Mouse (Mus musculus): ENCODE measurements around the gene CN725425. TPM values are rescaled to one million over a fixed set of nuclear protein-coding genes. Genes with fewer than 3 reads are reported as not detected.
A peak's percentile ranks its signal among the peaks of the same experiment; 100 is the strongest.

Gene CN725425
- total RNA-seq, 2 experiments from 2014 or later = 0.42 to 0.62 TPM

DNA sequence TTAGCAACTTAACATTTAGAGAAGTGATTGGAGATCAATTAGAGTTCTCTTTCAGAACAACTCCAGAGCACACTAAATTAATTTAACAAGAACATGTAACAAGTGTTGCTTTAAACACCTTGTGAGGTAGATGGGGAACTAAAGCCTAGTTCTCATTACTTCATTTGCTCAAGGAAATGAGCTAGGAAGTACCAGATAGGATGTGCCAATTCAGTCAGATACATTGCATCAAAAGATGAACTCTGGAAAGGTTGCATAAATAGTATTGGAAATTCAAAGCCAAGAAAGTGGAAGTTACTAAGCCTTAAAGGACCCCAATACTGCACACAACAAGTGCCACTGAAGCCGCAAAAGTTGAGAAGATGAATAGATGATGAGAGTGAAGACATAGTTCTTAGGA, 3.2 kb downstream of the CN725425 start:
- intact Hi-C loops (cut with DNase I) = no loop called here

GRCm38 (mm10) chr15:91203521-91203920, 4.2 kb downstream of the CN725425 start:
- intact Hi-C loops (cut with DNase I) = no loop called here
- DNase-seq (ENCODE audit: low spot score) = no peak

More for the DNA sequence above, 3.2 kb downstream of the CN725425 start:
- no peak for DNase-seq (ENCODE audit: low spot score)

DNA sequence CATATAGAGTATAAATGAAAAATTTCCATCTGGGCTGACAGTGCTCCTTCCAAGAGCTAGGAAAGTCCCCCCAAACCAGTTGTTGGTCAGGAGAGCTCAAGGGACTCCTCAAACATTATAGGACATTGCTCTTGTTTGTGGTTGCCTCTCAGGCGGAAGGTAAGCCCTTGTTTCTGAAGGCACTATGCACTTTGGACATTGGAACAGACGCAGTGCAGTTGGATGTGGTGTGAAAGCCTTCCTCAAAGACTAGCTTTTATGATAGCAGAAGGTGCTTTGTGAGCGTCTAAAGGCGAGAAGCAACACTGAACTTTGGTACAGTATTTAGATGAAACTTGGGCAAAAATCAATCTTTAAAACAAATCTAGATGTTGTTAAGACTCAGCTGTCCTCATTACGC, 7.2 kb downstream of the CN725425 start:
- no peak for DNase-seq (ENCODE audit: low spot score)
- intact Hi-C loops (cut with DNase I) = no loop called here

DNA sequence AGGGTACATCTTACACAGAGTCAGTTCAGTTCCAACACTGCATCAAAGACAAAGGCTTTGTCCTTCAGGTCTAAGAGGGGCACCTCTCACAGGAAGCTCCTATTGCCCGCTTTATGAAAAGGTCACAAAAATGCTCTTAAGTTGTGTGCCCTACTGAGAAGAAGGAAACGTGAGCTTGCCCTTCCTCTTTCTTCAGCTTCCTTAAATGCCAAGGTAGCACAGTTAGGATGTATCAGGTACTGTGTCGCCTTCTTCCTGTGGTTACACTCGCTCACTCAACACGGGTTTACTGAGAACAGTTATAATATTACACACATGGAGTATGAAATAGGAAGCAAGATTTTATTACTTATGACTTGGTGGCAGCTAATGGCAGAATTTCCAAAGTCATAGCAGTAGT, 38.0 kb downstream of the CN725425 start:
- intact Hi-C loops (cut with DNase I) = no loop called here
- no peak for DNase-seq (ENCODE audit: low spot score)

DNA sequence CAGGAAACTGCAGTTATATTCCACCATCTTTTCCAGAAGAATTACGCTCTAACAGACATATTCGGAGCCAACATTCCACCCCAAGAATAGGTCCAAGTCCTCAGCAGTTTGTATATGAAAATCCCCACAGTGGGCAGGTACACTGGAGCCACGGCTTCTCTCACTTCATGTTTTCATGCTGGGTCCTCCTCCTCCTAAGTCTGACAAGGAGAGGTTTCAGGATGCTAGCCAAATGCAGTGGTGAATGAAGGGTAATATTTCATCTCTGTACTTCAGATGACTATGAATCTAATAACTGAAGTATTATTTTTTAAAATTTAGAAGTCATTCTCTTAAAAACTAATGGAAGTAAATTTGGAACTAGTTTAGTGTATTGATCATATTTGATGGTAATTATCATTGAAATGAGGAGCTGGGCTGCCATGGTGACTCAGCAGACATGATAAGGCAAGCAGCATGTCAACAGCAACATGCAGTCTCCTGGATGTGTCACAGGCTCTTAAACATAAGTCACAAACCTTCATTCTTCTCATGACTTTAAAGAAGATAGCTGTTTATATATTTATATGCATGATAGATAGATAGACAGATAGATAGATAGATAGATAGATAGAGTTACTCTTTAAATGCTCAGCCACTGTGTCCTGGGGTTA, 41.5 kb downstream of the CN725425 start:
- no peak for DNase-seq (ENCODE audit: low spot score)
- intact Hi-C loops (cut with DNase I) = no loop called here

DNA sequence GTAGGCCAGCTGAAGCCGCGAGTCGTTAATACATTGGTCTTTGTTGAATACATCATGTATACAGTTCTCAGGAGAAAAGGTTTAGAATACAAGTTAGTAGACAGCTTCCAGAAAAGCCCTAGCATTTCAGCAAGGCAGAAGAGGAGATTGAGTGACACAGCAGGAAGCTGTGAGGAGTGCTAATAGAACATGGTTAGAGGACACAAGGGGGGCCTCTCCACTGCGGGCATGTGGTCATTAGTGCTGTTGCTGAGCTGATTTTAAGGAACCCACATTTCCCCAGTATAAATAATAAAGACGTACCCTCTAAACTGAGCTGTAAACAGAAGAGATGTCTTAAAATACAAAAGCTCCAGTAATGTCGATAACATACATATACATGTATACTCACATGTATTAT, 51.5 kb downstream of the CN725425 start:
- intact Hi-C loops (cut with DNase I) = no loop called here

GRCm38 (mm10) chr15:91251544-91252408, 52.5 kb downstream of the CN725425 start:
- DNase-seq (ENCODE audit: low spot score) = no peak
- intact Hi-C loops (cut with DNase I) = no loop called here

More for the DNA sequence above, 51.5 kb downstream of the CN725425 start:
- DNase-seq (ENCODE audit: low spot score) = no peak

- DNase-seq (ENCODE audit: low spot score) = no peak
- intact Hi-C loops (cut with DNase I) = no loop called here
Measured at GRCm38 (mm10) chr15:91252956-91253355, 53.7 kb downstream of the CN725425 start.

DNA sequence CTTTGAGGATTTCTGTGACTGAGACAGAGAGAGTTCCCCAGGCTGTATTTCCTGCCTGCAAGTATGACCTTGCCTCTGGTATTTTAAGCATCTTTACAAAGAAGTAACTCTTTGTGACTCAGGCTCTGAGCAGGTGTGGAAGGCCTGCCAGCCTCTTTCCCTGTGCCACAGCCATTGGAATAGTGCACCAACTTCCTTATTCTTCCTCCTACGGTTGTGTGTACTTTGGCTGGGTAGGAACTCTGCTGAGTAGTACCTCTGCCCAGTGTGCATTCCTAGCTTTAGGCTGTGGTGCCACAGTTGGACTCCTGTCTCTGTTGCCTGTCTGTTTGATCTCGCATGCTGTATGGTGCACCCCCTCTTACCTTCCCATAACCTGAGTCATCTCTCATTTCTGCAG, 56.0 kb downstream of the CN725425 start:
- no peak for DNase-seq (ENCODE audit: low spot score)
- intact Hi-C loops (cut with DNase I) = no loop called here

GRCm38 (mm10) chr15:91257140-91257539, 57.8 kb downstream of the CN725425 start:
- no peak for DNase-seq (ENCODE audit: low spot score)
- intact Hi-C loops (cut with DNase I) = no loop called here

- intact Hi-C loops (cut with DNase I) = no loop called here
- no peak for DNase-seq (ENCODE audit: low spot score)
Measured at GRCm38 (mm10) chr15:91260578-91260977, 61.3 kb downstream of the CN725425 start.

GRCm38 (mm10) chr15:91263926-91264325, 64.6 kb downstream of the CN725425 start:
- DNase-seq (ENCODE audit: low spot score) = no peak
- intact Hi-C loops (cut with DNase I) = no loop called here

DNA sequence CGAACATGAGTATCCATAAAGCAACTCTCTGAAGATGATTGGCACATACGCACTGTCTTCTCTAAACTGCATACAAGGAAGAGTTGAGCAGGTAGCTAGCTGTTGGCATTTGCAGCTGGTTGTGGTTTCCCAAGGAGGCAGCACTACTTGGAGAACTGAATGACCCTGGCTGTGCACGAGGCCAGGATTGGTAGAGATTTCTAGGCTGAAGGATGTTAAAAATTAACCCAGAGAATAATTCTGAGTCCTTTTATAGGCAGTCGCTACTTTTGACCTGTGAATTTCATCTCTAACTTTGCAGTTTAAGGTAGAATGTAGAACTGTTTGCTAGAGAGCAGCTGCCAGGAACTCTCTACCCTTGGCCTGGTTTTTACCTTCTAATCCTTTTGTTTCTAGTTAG, 69.2 kb downstream of the CN725425 start:
- intact Hi-C loops (cut with DNase I) = no loop called here
- DNase-seq (ENCODE audit: low spot score) = no peak

DNA sequence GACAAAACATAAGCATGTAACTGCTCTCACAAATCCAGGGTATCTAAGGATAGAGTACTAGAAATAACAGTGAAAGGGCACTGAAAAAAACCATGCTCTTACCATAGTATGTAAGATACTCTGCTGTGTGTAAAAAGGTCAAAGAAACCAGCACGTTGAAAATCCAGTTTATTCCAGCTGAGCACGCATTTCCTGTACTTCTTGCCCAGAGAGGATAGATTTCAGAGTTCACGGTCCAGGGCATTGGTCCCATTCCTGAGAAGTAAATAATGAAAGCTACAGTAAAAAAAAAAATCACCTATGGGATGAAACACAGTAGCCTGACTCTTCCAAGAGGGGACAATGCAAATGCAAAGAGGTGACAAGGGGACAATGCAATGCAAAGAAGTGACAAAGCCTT, 76.7 kb downstream of the CN725425 start:
- intact Hi-C loops (cut with DNase I) = no loop called here
- no peak for DNase-seq (ENCODE audit: low spot score)

DNA sequence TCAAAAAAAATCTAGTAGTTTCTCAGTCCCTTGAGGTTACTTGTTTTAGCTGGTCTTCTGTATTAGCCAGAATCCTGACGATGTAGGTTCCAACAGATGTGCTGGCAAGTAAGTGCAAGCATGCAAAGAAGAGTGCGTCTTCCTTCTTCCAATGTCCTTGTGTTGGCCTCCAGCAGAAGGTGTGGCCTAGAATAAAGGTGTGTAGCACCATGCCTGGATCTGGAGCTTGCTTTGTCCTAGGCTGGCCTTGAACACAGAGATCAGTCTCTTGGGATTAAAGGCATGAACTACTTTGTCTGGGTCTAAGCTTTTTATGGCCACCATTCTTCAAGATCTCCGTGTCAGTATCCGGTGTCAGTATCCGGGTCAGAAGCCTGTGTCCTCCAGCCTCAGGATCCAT, 80.3 kb downstream of the CN725425 start:
- intact Hi-C loops (cut with DNase I) = no loop called here
- no peak for DNase-seq (ENCODE audit: low spot score)

DNA sequence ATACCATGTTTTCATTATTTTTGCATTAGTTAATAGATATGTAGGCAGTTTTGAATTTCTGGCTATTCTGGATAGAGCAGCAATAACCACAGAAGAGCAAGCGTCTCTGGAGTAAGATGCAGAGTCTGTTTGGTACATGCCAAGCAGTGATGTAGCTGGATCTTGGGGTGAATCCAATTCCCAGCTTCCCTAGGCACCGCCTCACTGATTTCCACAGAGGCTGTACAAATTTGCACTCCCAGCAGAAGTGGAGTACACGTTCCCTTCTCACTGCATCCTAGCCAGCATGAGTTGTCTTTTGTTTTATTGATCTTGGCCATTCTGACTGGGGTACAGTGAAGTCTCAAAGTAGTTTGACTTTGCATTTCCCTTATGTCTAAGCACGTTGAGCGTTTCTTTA, 82.2 kb downstream of the CN725425 start:
- intact Hi-C loops (cut with DNase I) = no loop called here
- no peak for DNase-seq (ENCODE audit: low spot score)

DNA sequence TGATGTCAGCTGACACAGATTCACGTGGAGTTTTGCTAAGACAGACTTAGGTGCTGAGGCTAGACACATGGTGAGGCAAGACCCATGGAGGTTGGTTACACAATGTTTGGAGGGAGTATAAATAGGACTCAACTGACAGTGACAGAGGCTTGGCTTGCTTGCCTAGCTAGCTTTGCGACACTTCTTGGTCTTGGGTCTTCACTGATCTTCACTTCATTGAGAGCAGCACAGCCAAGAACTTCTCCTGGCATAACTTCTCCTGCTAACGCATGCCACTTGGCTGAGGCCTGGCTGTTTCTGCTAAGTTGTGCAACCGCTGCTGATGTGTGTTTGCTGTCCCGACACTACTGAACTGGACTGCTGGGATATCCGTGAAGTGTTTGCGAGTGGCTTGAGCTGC, 83.5 kb downstream of the CN725425 start:
- peak; percentile 53 for DNase-seq (ENCODE audit: low spot score)
- intact Hi-C loops (cut with DNase I) = no loop called here

GRCm38 (mm10) chr15:91283418-91283817, 84.1 kb downstream of the CN725425 start:
- intact Hi-C loops (cut with DNase I) = no loop called here
- DNase-seq (ENCODE audit: low spot score) = no peak

- DNase-seq (ENCODE audit: low spot score) = no peak
- intact Hi-C loops (cut with DNase I) = no loop called here
Measured at GRCm38 (mm10) chr15:91299319-91299835, 100.1 kb downstream of the CN725425 start.

GRCm38 (mm10) chr15:91301366-91301765, 102.1 kb downstream of the CN725425 start:
- DNase-seq (ENCODE audit: low spot score) = peak; percentile 59
- intact Hi-C loops (cut with DNase I) = loop anchor here (1.0 to 10.0 kb wide), 5 partner anchors 137 to 456 kb away; no protein-coding TSS in a partner anchor

DNA sequence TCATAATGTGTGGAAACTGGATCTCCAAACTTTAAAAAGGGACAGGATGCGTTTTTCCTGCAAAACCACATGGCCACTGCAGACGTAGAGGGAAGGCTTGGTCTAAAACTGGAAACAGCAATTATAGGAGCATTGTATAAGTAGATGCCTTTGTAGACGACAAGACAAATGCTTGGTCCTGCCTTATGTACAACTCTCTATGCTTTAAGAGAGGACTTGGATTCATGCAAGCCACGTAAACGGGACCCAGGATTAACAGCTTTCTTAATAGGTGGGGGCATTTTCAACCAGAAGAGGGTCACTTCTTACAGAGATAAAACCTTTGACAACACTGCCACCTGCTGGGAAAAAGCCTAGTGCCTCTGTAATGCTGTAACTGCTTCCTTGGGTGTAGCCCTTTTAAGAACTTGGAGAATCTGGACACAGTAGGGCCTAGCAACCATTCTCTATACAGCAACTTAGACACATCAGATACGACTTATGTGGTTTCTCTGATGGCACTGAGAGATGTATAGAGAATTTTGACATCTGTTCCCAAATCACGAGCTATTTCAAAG, 105.1 kb downstream of the CN725425 start:
- DNase-seq (ENCODE audit: low spot score) = no peak
- intact Hi-C loops (cut with DNase I) = loop anchor here (5.0 to 10.0 kb wide), 4 partner anchors 140 to 453 kb away; no protein-coding TSS in a partner anchor

Measured in heart, postnatal 25 days (tissue).